Comparison of ENCODE assay signal across 11 mouse cellular contexts in the genomic region with DNA sequence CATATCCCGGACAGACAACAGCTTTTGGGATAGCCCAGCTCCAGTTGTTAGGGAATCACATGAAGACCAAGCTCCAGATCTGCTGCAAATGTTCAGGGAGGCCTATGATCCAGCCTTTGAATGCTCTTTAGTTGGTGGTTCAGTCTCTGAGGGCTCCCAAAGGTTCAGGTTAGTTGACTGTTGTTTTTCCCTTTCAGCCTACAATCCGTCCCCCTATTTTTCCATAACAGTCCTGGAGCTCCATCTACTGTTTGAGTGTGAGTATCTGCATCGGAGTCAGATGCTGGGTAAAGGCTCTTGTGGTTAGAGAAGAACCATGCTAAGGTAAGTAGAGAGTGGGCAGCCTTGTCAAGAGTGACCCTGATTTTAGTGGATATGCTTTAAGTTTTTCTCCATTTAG. TPM values are rescaled to one million over a fixed set of nuclear protein-coding genes. Genes with fewer than 3 reads are reported as not detected.
DNase-seq lines count a peak whose midpoint lies in the region; ATAC-seq and TF ChIP-seq lines count a peak whose summit lies in the region.
"Had no signal": no experiment of that assay in that cellular context is flagged by ENCODE, and none has a peak within 500 bp of the region (broad histone marks: within the 10 kb centered on the region; RNA-seq: fewer than 3 reads in every experiment).

No protein-coding gene starts in this region.

- no peaks in the 10 kb centered on the region for H3K36me3 ChIP-seq in E14TG2a.4 (ENCODE audit: insufficient read depth, low read length)

- H3K27ac ChIP-seq in cerebellum, adult 2 months (ENCODE audit: insufficient read depth, low read length) = no peak overlapping the region

- peak; percentile 43 for TF ChIP-seq CTCF in E14TG2a.4 (conservative IDR thresholded peaks at IDR 0.05; ENCODE audit: low read length)
- no peak for TF ChIP-seq CTCF in cerebellum, adult 2 months (IDR thresholded peaks at IDR 0.05; ENCODE audit: borderline replicate concordance, insufficient read depth, low read depth, low read length)

- H3K27me3 ChIP-seq in E14TG2a.4 (ENCODE audit: insufficient read depth, low read length) = no peaks in the 10 kb centered on the region
- no peaks in the 10 kb centered on the region for H3K27me3 ChIP-seq in cerebellum, adult 2 months (ENCODE audit: control insufficient read depth, insufficient read depth, low read length)

- peaks cover 22% of the 10 kb centered on the region; the same call in 1 of the 2 replicates for H3K9me3 ChIP-seq in E14TG2a.4 (ENCODE audit: low read length)

- DNase-seq in layer of hippocampus, adult 18-20 months (ENCODE audit: low spot score in 2 of 2) = peak; percentile 1 to 26
- DNase-seq in layer of hippocampus, adult 9-11 months = no peak
- DNase-seq in embryo, embryonic 11 days = peak; percentile 27
- peak; percentile 21 for DNase-seq in kidney, postnatal 14 days
- DNase-seq in adrenal gland, adult 8-10 months = no peak
- no peak for DNase-seq in cerebellum, adult 2 months

- ATAC-seq in megakaryocyte, adult 5-6 weeks (ENCODE audit: poor library complexity, severe bottlenecking) = no peak

- H3K4me1 ChIP-seq in E14TG2a.4 (replicated peaks; ENCODE audit: low read depth, low read length) = no peaks in the 10 kb centered on the region
- H3K4me1 ChIP-seq in cerebellum, adult 2 months (ENCODE audit: control insufficient read depth, insufficient read depth, low read length) = no peaks in the 10 kb centered on the region

- H3K4me3 ChIP-seq in E14TG2a.4 (replicated peaks; ENCODE audit: low read length) = no peak overlapping the region
- no peak overlapping the region for H3K4me3 ChIP-seq in cerebellum, adult 2 months (replicated peaks; ENCODE audit: insufficient read depth, low read depth, low read length)

- 43% methylated on average over 3 of the region's 3 CpGs for WGBS in cerebellum, adult 2 months

- TF ChIP-seq POLR2A in cerebellum, adult 2 months (IDR thresholded peaks at IDR 0.05; ENCODE audit: borderline replicate concordance, insufficient read depth, low read length) = no peak

RNA-seq across cellular contexts. Expression of a gene that starts 12.3 kb away (rescaled TPM):
- total RNA-seq in layer of hippocampus, adult 18-20 months (2021) = not detected
- not detected in 2 replicates for total RNA-seq in megakaryocyte, adult 5-6 weeks (2015)
- total RNA-seq in megakaryocyte, adult 5-6 weeks (2017) = not detected in 2 replicates
- under 1 TPM in 1 of 4 experiments, not detected in 3; 0.16 TPM for total RNA-seq in adrenal gland, adult 8-10 months (2022)
- polyA plus RNA-seq in cerebellum, adult 2 months (2012; rRNA removed) = not detected in 2 replicates
- total RNA-seq: left cerebral cortex, postnatal 36 days had no signal
- polyA plus RNA-seq: frontal cortex, adult 2 months; neural tube, embryonic 14.5 days had no signal

RNA-seq across cellular contexts. Expression of a gene that starts 45.8 kb away (rescaled TPM):
- total RNA-seq in layer of hippocampus, adult 18-20 months (2021) = not detected
- not detected in 2 replicates for total RNA-seq in megakaryocyte, adult 5-6 weeks (2015)
- total RNA-seq in megakaryocyte, adult 5-6 weeks (2017) = not detected in 2 replicates
- total RNA-seq in adrenal gland, adult 8-10 months (2022) = under 1 TPM in 1 of 4 experiments, not detected in 3; 0.52 TPM
- polyA plus RNA-seq in cerebellum, adult 2 months (2012; rRNA removed) = not detected in 2 replicates
- total RNA-seq: left cerebral cortex, postnatal 36 days had no signal
- polyA plus RNA-seq: frontal cortex, adult 2 months; neural tube, embryonic 14.5 days had no signal

RNA-seq across cellular contexts. Expression of a gene that starts 50.3 kb away (rescaled TPM):
- total RNA-seq in layer of hippocampus, adult 18-20 months (2021) = not detected
- not detected in 2 replicates for total RNA-seq in megakaryocyte, adult 5-6 weeks (2015)
- not detected in 2 replicates for total RNA-seq in megakaryocyte, adult 5-6 weeks (2017)
- total RNA-seq in adrenal gland, adult 8-10 months (2022) = not detected
- not detected in 2 replicates for polyA plus RNA-seq in cerebellum, adult 2 months (2012; rRNA removed)
- total RNA-seq: left cerebral cortex, postnatal 36 days had no signal
- polyA plus RNA-seq: frontal cortex, adult 2 months; neural tube, embryonic 14.5 days had no signal

RNA-seq across cellular contexts. Expression of a gene that starts 54.4 kb away (rescaled TPM):
- total RNA-seq in layer of hippocampus, adult 18-20 months (2021) = not detected
- total RNA-seq in megakaryocyte, adult 5-6 weeks (2015) = not detected in 2 replicates
- not detected in 2 replicates for total RNA-seq in megakaryocyte, adult 5-6 weeks (2017)
- total RNA-seq in adrenal gland, adult 8-10 months (2022) = not detected
- polyA plus RNA-seq in cerebellum, adult 2 months (2012; rRNA removed) = not detected in 2 replicates
- total RNA-seq: left cerebral cortex, postnatal 36 days had no signal
- polyA plus RNA-seq: neural tube, embryonic 14.5 days had no signal

Comparison
In these comparisons a context has a peak if more than half of its experiments do, and no peak if none do; other contexts are left out.
1. DNase-seq: peak in layer of hippocampus, adult 18-20 months (2 of 2), embryo, embryonic 11 days (single experiment) and kidney, postnatal 14 days (single experiment); none in layer of hippocampus, adult 9-11 months (single experiment), adrenal gland, adult 8-10 months (single experiment) and cerebellum, adult 2 months (0 of 2).